Mouse (Mus musculus) stomach, postnatal 0 days (tissue): ENCODE measurements around the gene Gm42878. TPM values are rescaled to one million over a fixed set of nuclear protein-coding genes. Genes with fewer than 3 reads are reported as not detected.

Experiments used
- ATAC-seq: fragments of 200-750 bp; cut with Nextera tagmentation; 2 replicates; pipeline ENCODE4 v1.8.0; 2017; ENCODE audit not compliant: low FRiP score, low TSS enrichment
- DNase-seq: peaks from one replicate; pipeline ENCODE4 v3.0.0-alpha.2; 2016; ENCODE audit warnings: low spot score
- H3K27ac ChIP-seq: fragments of 300-500 bp; sonication (generic); replicated peaks from 2 replicates; pipeline ENCODE4 v1.5.1; 2014; ENCODE audit warnings: mild to moderate bottlenecking, control low read depth
- H3K27me3 ChIP-seq: fragments of 300-500 bp; sonication (generic); 2 replicates; pipeline ENCODE4 v1.6.1; 2014; ENCODE audit warnings: low read length; ENCODE audit not compliant: control insufficient read depth, insufficient read depth
- H3K36me3 ChIP-seq: fragments of 300-500 bp; sonication (generic); 2 replicates; pipeline ENCODE4 v1.6.1; 2014; ENCODE audit warnings: low read length, mixed read lengths; ENCODE audit not compliant: control insufficient read depth, insufficient read depth
- H3K4me1 ChIP-seq: fragments of 300-500 bp; sonication (generic); replicated peaks from 2 replicates; pipeline ENCODE4 v1.6.1; 2014; ENCODE audit warnings: antibody characterized with exemption; ENCODE audit not compliant: control insufficient read depth, insufficient read depth
- H3K4me2 ChIP-seq: fragments of 300-500 bp; sonication (generic); replicated peaks from 2 replicates; pipeline ENCODE4 v1.6.1; 2014; ENCODE audit warnings: low read depth, mild to moderate bottlenecking, control low read depth, moderate library complexity
- H3K4me3 ChIP-seq: fragments of 300-500 bp; sonication (generic); 2 replicates; pipeline ENCODE4 v1.5.1; 2014; ENCODE audit warnings: low read depth, low read length, control low read depth
- H3K9ac ChIP-seq: fragments of 300-500 bp; sonication (generic); 2 replicates; pipeline ENCODE4 v1.6.1; 2014; ENCODE audit warnings: mild to moderate bottlenecking, low read length, control low read depth, mixed read lengths
- H3K9me3 ChIP-seq: fragments of 300-500 bp; sonication (generic); 2 replicates; pipeline ENCODE4 v1.6.1; 2016; ENCODE audit warnings: low read length; ENCODE audit not compliant: control insufficient read depth
- CTCF ChIP-seq: IDR thresholded peaks from 2 replicates; pipeline ENCODE4 v1.5.1; 2016; ENCODE audit warnings: antibody characterized with exemption, low read depth, mild to moderate bottlenecking, moderate library complexity
- EP300 ChIP-seq: optimal IDR thresholded peaks from 2 replicates; pipeline ENCODE3; 2016; ENCODE audit warnings: antibody characterized with exemption
- WGBS: fragments of 180-500 bp; shearing (Covaris S2); extraction: QIAGEN DNeasy Blood & Tissue Kit; methylation state at CpG from one replicate; pipeline ENCODE4 v1.1.7; 2014; 5-methylcytosine and 5-hydroxymethylcytosine counted together
- polyA plus RNA-seq: library from polyadenylated mRNA; unstranded; fragments of >200 nt; fragmentation: Nextera tagmentation; extraction: Ambion mirVana; gene quantifications from 2 replicates; pipeline ENCODE4 v1.2.1, GENCODE M21; 2015

The Gm42878 gene
- polyA plus RNA-seq, 1 experiment from 2014 or later: not detected

GRCm38 (mm10) chr5:121592064-121592815 lies 47.0 kb upstream of the Gm42878 start:
- no peak overlapping the region for H3K27ac ChIP-seq
- no peak for DNase-seq
- no peak for TF ChIP-seq EP300
- TF ChIP-seq CTCF: no peak
- no peaks in the 10 kb centered on the region for H3K9me3 ChIP-seq
- no peaks in the 10 kb centered on the region for H3K36me3 ChIP-seq
- no peak overlapping the region; the same call in 1 of the 2 replicates for H3K9ac ChIP-seq
- WGBS: 52% methylated on average over 11 of the region's 11 CpGs
- peak overlapping the region; percentile 70 for H3K4me3 ChIP-seq
- H3K4me1 ChIP-seq: 0 out of 2 replicates have a peak, but pooled peaks cover 3% of the 10 kb centered on the region
- ATAC-seq: no peak
- peak overlapping the region; percentile 94 for H3K4me2 ChIP-seq
- H3K27me3 ChIP-seq: no peaks in the 10 kb centered on the region

GRCm38 (mm10) chr5:121591417-121592063 lies 46.3 kb upstream of the Gm42878 start:
- Histone ChIP-seq H3K4me3 (peak overlapping the region; percentile 70), H3K4me1 (peaks cover 6% of the 10 kb centered on the region)

GRCm38 (mm10) chr5:121589928-121590327 lies 44.6 kb upstream of the Gm42878 start:
- no peak overlapping the region for H3K4me3 ChIP-seq
- H3K4me1 ChIP-seq: peaks cover 9% of the 10 kb centered on the region
- no peak overlapping the region for H3K27ac ChIP-seq
- DNase-seq: no peak
- TF ChIP-seq CTCF (no peak), EP300 (no peak)
- 82% methylated on average over 6 of the region's 6 CpGs for WGBS
- no peak for ATAC-seq
- no peaks in the 10 kb centered on the region for H3K27me3 ChIP-seq
- H3K9ac ChIP-seq: no peak overlapping the region
- no peaks in the 10 kb centered on the region for H3K36me3 ChIP-seq
- H3K9me3 ChIP-seq: no peaks in the 10 kb centered on the region
- no peak overlapping the region for H3K4me2 ChIP-seq

More at GRCm38 (mm10) chr5:121591417-121592063, 46.3 kb upstream of the Gm42878 start:
- H3K27ac ChIP-seq: no peak overlapping the region
- 41% methylated on average over 11 of the region's 11 CpGs for WGBS
- no peaks in the 10 kb centered on the region for H3K27me3 ChIP-seq
- no peaks in the 10 kb centered on the region for H3K9me3 ChIP-seq
- DNase-seq (no peak), ATAC-seq (no peak)
- H3K9ac ChIP-seq: no peak overlapping the region
- TF ChIP-seq CTCF: no peak
- no peak for TF ChIP-seq EP300
- H3K4me2 ChIP-seq: peak overlapping the region; percentile 94
- H3K36me3 ChIP-seq: no peaks in the 10 kb centered on the region

DNA sequence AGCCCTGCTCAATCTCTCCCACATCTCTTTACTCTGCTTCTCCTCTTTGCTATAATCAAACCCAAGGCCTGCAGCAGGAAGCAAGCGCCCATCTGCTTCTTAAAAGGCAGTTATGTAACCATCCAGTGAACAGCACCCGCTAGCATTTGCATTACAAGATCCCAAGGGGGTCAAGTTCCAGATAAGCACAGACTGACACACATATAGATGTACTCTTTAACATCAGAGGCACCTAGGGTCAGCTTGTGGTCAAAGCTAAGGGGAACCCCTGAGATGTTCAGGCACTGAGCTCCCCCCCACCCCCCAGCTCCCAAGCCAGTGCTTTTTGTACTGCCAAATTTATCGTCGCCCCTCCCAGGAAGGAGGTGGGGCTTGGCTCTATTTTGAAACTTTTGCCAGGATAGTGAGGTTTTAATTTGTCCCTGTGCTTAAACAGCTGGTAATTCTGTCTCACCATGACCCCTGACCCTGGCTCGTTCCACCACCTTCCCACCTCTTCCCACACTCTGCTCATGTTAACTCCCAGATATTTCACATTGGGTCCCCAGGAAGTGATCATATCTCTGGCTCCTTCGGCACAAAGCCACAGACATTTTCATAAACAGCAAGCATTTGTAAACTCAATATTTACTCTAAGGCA lies 41.2 kb upstream of the Gm42878 start:
- Histone ChIP-seq H3K4me2 (peak overlapping the region; percentile 23), H3K27me3 (no peaks in the 10 kb centered on the region), H3K9me3 (no peaks in the 10 kb centered on the region), H3K36me3 (no peaks in the 10 kb centered on the region), H3K4me1 (peaks cover 6% of the 10 kb centered on the region), H3K9ac (no peak overlapping the region), H3K4me3 (no peak overlapping the region), H3K27ac (peak overlapping the region; percentile 61)
- 39% methylated on average over 6 of the region's 6 CpGs for WGBS
- DNase-seq: peak; percentile 35
- peak; percentile 19; the same call in 1 of the 2 replicates for ATAC-seq
- TF ChIP-seq CTCF (no peak), EP300 (no peak)

- no peak overlapping the region for H3K9ac ChIP-seq
- H3K27me3 ChIP-seq: no peaks in the 10 kb centered on the region
- H3K4me2 ChIP-seq: no peak overlapping the region
- DNase-seq (no peak), ATAC-seq (no peak)
- TF ChIP-seq EP300: no peak
- no peak for TF ChIP-seq CTCF
- no peak overlapping the region; the same call in 1 of the 2 replicates for H3K27ac ChIP-seq
- H3K9me3 ChIP-seq: no peaks in the 10 kb centered on the region
- H3K36me3 ChIP-seq: no peaks in the 10 kb centered on the region
- WGBS: 87% methylated on average over 5 of the region's 5 CpGs
- peaks cover 6% of the 10 kb centered on the region for H3K4me1 ChIP-seq
- no peak overlapping the region for H3K4me3 ChIP-seq
Measured at GRCm38 (mm10) chr5:121585699-121586098, 40.4 kb upstream of the Gm42878 start.
